Mouse (Mus musculus) heart, adult 2 months (tissue): ENCODE results near the gene Rbm38.

ENCODE experiments used
- CTCF ChIP-seq: fragments of 200-600 bp; IDR thresholded peaks from 2 replicates; pipeline ENCODE4 v1.8.1; 2022; ENCODE audit warnings: antibody characterized with exemption, mild to moderate bottlenecking, moderate library complexity
- EP300 ChIP-seq: fragments of 200-500 bp; IDR thresholded peaks from 2 replicates; pipeline ENCODE4 v1.6.1; 2011; ENCODE audit warnings: low read depth, low read length, control low read depth; ENCODE audit not compliant: insufficient read depth
- POLR2A ChIP-seq: fragments of 200-500 bp; IDR thresholded peaks from 2 replicates; pipeline ENCODE4 v1.6.1; 2011; ENCODE audit warnings: mild to moderate bottlenecking, low read depth, low read length, control low read depth; ENCODE audit not compliant: insufficient read depth

DNA sequence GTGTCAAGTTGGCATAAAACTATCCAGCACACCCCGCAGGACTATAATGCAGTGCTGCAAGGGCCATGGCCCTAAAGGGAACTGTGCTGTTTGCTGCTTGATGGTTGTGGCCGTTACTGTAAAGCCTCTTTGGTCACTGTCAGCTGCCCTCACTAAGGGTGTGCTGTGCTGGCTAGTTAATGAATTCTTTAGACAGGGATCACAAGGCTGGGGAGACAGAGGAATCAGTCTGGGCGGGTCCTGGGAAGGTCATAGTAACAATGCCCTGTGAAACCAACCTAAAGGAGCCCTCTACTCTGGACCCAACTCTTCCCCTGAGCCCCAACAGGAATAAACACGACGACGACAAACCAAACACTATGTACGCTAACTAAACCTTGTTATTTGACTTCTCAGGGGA, 21.8 kb upstream of the Rbm38 start:
- no peak for TF ChIP-seq CTCF
- TF ChIP-seq POLR2A: no peak
- TF ChIP-seq EP300: no peak
